Mouse (Mus musculus) C2C12 (cell line): ENCODE measurements at regions not wholly inside any gene's neighbourhood (a gene's known extent, or its start where the extent isn't known, plus 50 kb on each side); places are given as distances from the start of the nearest gene placed in this dataset.

Source experiments
- CTCF ChIP-seq: IDR thresholded peaks from one replicate; pipeline ENCODE4 v1.5.1; 2011; ENCODE audit not compliant: control insufficient read depth, insufficient read depth, insufficient read length
- USF1 ChIP-seq: IDR thresholded peaks from one replicate; pipeline ENCODE4 v1.6.1; 2011; ENCODE audit warnings: low read depth, mild to moderate bottlenecking, control low read depth, moderate library complexity

DNA sequence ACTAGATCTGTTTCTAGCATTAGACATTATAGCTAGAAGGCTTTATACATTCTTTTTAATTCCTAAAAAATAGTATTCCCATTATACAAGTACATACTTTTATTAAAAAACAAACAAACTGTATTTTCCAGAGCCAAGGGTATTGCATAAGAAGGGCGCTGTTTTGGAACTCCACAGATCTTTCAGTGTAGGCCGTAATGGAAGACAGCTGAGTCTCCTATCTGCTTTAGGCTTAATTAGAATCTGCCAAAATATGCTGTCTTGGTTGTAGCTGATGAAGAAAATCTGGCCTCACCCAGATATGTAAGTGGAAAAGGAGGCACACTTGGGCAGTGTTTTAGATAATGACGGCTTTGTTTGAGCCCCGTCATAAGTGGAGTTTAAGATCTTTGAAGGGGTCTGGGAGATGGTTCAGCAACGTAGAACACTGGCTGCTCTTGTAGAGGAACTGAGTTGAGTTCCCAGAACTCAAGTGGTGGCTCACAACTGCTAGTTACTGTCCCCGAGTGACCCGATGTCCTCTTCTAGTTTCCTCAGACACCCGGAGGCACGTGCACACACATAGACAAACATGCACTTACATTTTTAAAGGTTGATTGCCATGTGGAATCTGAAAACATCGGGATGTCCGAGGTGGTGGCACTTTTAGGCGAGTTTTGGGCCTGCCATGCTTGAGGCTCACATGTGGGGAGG, 118.6 kb upstream of the Spata13 start:
- TF ChIP-seq CTCF: no peak
- no peak for TF ChIP-seq USF1
